Mouse (Mus musculus): ENCODE data around the gene Hip1. TPM values are rescaled to one million over a fixed set of nuclear protein-coding genes. Genes with fewer than 3 reads are reported as not detected.

Hip1 gene
- total and polyA plus RNA-seq, 2 experiments from 2014 or later: 24.9 to 126 TPM

DNA sequence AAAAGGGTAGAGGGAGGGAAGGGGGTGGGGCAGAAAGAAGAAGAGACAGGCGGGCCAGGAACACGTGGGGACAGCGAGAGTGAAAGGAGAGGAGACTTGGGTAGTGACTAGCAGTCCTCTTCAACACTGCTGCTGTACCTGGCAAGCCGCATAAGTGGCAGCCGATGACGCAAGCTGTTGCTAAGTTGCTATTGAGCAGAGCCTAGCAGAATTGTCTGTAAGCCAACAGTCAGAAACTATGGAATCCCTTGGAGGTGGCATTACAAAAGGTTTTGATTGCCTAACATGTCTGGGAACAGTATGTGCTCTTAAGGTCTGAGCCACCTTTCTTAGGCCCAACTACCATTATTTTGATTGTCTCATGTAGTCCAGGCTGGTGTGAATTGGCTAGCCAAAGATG, 176.6 kb downstream of the Hip1 start:
- Histone ChIP-seq H3K4me2 (ENCODE audit: low read depth, low read length, poor library complexity, severe bottlenecking) (no peak overlapping the region), H3K27ac (ENCODE audit: low read depth, low read length) (no peak overlapping the region), H3K36me3 (ENCODE audit: insufficient read depth, low read length) (peaks cover 10% of the 10 kb centered on the region), H3K9ac (replicated peaks; ENCODE audit: low read length, poor library complexity, severe bottlenecking) (no peak overlapping the region), H3K4me1 (ENCODE audit: insufficient read depth, low read length) (no peaks in the 10 kb centered on the region), H3K9me3 (ENCODE audit: low read length) (no peaks in the 10 kb centered on the region), H3K4me3 (ENCODE audit: low read depth, low read length) (no peak overlapping the region), H3K27me3 (ENCODE audit: insufficient read depth, low read length) (0 out of 2 replicates have a peak, but pooled peaks cover 3% of the 10 kb centered on the region)
- DNase-seq (ENCODE audit: low spot score) (no peak), ATAC-seq (ENCODE audit: low FRiP score) (no peak)
- 73% methylated on average over 6 of the region's 6 CpGs for WGBS
- TF ChIP-seq CTCF (IDR thresholded peaks at IDR 0.05): no peak

DNA sequence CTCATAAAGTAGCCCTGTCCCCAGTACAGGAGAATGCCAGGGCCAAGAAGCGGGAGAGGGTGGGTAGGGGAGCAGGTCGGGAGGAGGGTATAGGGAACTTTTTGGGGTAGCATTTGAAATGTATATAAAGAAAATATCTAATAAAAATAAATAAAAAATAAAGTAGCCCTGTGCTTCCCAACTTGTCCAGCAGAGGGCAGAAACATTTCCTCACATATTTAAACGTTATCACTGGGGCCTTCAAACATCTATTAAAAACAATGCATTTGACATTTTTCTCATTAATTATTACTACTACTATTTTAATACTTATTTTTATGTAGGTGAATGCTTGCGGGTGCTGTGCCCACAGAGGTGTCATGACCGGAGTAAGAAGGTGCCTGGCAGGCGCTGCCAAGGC, 177.1 kb downstream of the Hip1 start:
- 56% methylated on average over 6 of the region's 6 CpGs for WGBS
- no peak for ATAC-seq (ENCODE audit: low FRiP score)
- H3K9me3 ChIP-seq (ENCODE audit: low read length): no peaks in the 10 kb centered on the region
- no peak overlapping the region for H3K9ac ChIP-seq (replicated peaks; ENCODE audit: low read length, poor library complexity, severe bottlenecking)
- no peak for DNase-seq (ENCODE audit: low spot score)
- peak; percentile 70 for TF ChIP-seq CTCF (IDR thresholded peaks at IDR 0.05)
- H3K36me3 ChIP-seq (ENCODE audit: insufficient read depth, low read length): 0 out of 2 replicates have a peak, but pooled peaks cover 7% of the 10 kb centered on the region
- no peaks in the 10 kb centered on the region for H3K4me1 ChIP-seq (ENCODE audit: insufficient read depth, low read length)
- H3K4me3 ChIP-seq (ENCODE audit: low read depth, low read length): no peak overlapping the region
- H3K4me2 ChIP-seq (ENCODE audit: low read depth, low read length, poor library complexity, severe bottlenecking): no peak overlapping the region
- no peak overlapping the region for H3K27ac ChIP-seq (ENCODE audit: low read depth, low read length)
- H3K27me3 ChIP-seq (ENCODE audit: insufficient read depth, low read length): 0 out of 2 replicates have a peak, but pooled peaks cover 3% of the 10 kb centered on the region

DNA sequence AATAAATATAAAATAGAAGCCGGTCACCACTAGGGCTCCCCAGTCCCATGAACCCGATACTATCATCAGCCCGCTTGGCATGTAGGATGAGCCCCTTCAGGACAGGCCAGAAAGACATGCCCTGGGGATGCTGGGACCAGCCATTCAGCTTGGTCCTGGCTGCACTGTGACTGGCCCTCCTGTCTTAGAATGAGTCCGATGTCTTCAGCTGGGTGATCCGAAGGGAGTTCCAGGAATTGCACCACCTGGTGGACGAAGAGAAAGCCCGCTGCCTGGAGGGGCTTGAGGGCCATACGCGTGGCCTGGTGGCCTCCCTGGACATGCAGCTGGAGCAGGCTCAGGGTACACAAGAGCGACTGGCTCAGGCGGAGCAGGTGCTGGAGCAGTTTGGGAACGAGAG, 181.4 kb downstream of the Hip1 start:
- Histone ChIP-seq H3K27me3 (ENCODE audit: insufficient read depth, low read length) (0 out of 2 replicates have a peak, but pooled peaks cover 3% of the 10 kb centered on the region), H3K4me1 (ENCODE audit: insufficient read depth, low read length) (no peaks in the 10 kb centered on the region), H3K4me3 (ENCODE audit: low read depth, low read length) (no peak overlapping the region), H3K4me2 (ENCODE audit: low read depth, low read length, poor library complexity, severe bottlenecking) (no peak overlapping the region), H3K27ac (ENCODE audit: low read depth, low read length) (no peak overlapping the region), H3K36me3 (ENCODE audit: insufficient read depth, low read length) (no peaks in the 10 kb centered on the region), H3K9me3 (ENCODE audit: low read length) (no peaks in the 10 kb centered on the region), H3K9ac (replicated peaks; ENCODE audit: low read length, poor library complexity, severe bottlenecking) (no peak overlapping the region)
- 27% methylated on average over 12 of the region's 12 CpGs for WGBS
- DNase-seq (ENCODE audit: low spot score) (peak; percentile 53), ATAC-seq (ENCODE audit: low FRiP score) (no peak)
- peak; percentile 70 for TF ChIP-seq CTCF (IDR thresholded peaks at IDR 0.05)

DNA sequence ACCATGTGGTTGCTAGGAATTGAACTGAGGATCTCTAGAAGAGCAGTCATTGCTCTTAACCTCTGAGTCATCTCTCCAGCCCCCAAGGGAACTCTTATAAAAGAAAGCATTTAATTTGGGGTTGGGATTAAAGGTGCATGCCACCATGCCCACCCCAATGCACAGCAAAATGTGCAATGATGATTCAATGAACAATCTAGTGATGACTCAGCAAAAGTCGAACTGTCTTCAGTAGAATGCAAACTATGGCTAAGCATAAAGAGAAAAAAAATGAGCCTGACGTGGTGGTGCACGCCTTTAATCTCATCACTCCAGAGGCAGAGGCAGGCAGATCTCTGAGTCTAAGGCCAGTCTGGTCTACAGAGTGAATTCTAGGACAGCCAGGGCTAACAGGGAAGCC, 182.3 kb downstream of the Hip1 start:
- Histone ChIP-seq H3K27me3 (ENCODE audit: insufficient read depth, low read length) (0 out of 2 replicates have a peak, but pooled peaks cover 3% of the 10 kb centered on the region), H3K36me3 (ENCODE audit: insufficient read depth, low read length) (no peaks in the 10 kb centered on the region), H3K4me1 (ENCODE audit: insufficient read depth, low read length) (no peaks in the 10 kb centered on the region), H3K4me2 (ENCODE audit: low read depth, low read length, poor library complexity, severe bottlenecking) (no peak overlapping the region), H3K4me3 (ENCODE audit: low read depth, low read length) (no peak overlapping the region), H3K9me3 (ENCODE audit: low read length) (no peaks in the 10 kb centered on the region), H3K27ac (ENCODE audit: low read depth, low read length) (no peak overlapping the region), H3K9ac (replicated peaks; ENCODE audit: low read length, poor library complexity, severe bottlenecking) (no peak overlapping the region)
- TF ChIP-seq CTCF (IDR thresholded peaks at IDR 0.05): no peak
- DNase-seq (ENCODE audit: low spot score) (no peak), ATAC-seq (ENCODE audit: low FRiP score) (no peak)
- 90% methylated on average over 3 of the region's 3 CpGs for WGBS

DNA sequence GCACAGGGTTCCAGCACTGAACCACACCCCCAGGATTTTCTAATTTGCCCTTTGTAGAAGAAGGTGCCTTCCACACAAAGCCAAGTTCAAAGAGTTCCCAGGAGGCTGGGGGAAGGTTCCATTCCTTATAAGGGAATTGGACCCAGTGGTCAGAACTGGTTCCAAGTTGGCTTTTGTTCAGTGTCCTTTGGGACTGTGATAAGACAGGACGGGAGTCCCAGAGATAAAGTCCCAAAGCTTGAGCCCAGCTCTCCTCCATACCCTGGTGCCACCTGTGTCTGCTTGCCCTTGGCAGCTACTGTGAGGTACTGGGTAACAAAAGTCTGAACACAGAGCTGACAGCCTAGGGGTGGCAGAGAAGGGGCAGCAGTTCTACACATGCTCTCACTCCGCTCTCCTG, 185.1 kb downstream of the Hip1 start:
- Histone ChIP-seq H3K4me1 (ENCODE audit: insufficient read depth, low read length) (no peaks in the 10 kb centered on the region), H3K9me3 (ENCODE audit: low read length) (no peaks in the 10 kb centered on the region), H3K4me2 (ENCODE audit: low read depth, low read length, poor library complexity, severe bottlenecking) (no peak overlapping the region), H3K36me3 (ENCODE audit: insufficient read depth, low read length) (no peaks in the 10 kb centered on the region), H3K9ac (replicated peaks; ENCODE audit: low read length, poor library complexity, severe bottlenecking) (no peak overlapping the region), H3K27me3 (ENCODE audit: insufficient read depth, low read length) (no peaks in the 10 kb centered on the region), H3K4me3 (ENCODE audit: low read depth, low read length) (no peak overlapping the region), H3K27ac (ENCODE audit: low read depth, low read length) (no peak overlapping the region)
- ATAC-seq (ENCODE audit: low FRiP score) (no peak), DNase-seq (ENCODE audit: low spot score) (no peak)
- 91% methylated on average over 2 of the region's 2 CpGs for WGBS
- no peak for TF ChIP-seq CTCF (IDR thresholded peaks at IDR 0.05)

DNA sequence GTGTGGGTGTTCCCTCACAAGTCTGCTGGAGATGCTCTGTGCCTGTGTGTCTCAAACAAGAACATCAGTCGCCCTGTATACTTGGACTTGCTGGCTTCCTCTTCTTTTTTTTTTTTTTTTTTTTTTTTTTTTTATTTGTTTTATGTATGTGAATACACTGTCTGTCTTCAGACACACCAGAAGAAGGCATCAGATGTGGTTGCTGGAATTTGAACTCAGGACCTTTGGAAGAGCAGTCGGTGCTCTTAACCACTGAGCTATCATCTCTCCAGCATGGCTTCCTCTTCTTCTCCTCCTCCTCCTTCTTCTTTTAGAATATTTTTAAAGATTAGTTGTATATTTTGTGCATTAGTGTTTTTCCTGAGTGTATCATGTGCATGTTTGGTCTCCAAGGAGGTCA, 187.4 kb downstream of the Hip1 start:
- H3K4me2 ChIP-seq (ENCODE audit: low read depth, low read length, poor library complexity, severe bottlenecking): no peak overlapping the region
- ATAC-seq (ENCODE audit: low FRiP score) (no peak), DNase-seq (ENCODE audit: low spot score) (no peak)
- H3K9me3 ChIP-seq (ENCODE audit: low read length): no peaks in the 10 kb centered on the region
- peaks cover 9% of the 10 kb centered on the region; the same call in 1 of the 2 replicates for H3K27me3 ChIP-seq (ENCODE audit: insufficient read depth, low read length)
- TF ChIP-seq CTCF (IDR thresholded peaks at IDR 0.05): no peak
- no peak overlapping the region for H3K9ac ChIP-seq (replicated peaks; ENCODE audit: low read length, poor library complexity, severe bottlenecking)
- H3K27ac ChIP-seq (ENCODE audit: low read depth, low read length): no peak overlapping the region
- H3K4me1 ChIP-seq (ENCODE audit: insufficient read depth, low read length): no peaks in the 10 kb centered on the region
- no peak overlapping the region for H3K4me3 ChIP-seq (ENCODE audit: low read depth, low read length)
- H3K36me3 ChIP-seq (ENCODE audit: insufficient read depth, low read length): no peaks in the 10 kb centered on the region
- WGBS: 89% methylated on average over 2 of the region's 2 CpGs

Small RNA genes within 50 kb of the gene (microRNA-seq; reads per million reads assigned to microRNA genes)
- 1.7 reads per million for gene Mir7033 (ENCODE audit: borderline number of aligned reads)

Other genes with a start within 250 kb of the Hip1 start
- gene Fkbp6, start 195.1 kb downstream of the Hip1 start, total RNA-seq (2014; rRNA removed): 0.33 and 0.49 TPM in 2 replicates
- 0.12 and 0.36 TPM in 2 replicates for gene Fkbp6, start 195.1 kb downstream of the Hip1 start, polyA plus RNA-seq (2015; fragmentation: Nextera tagmentation; extraction: Ambion mirVana)
- gene Trim50, start 191.8 kb downstream of the Hip1 start, total RNA-seq (2014; rRNA removed): not detected in 2 replicates
- gene Trim50, start 191.8 kb downstream of the Hip1 start, polyA plus RNA-seq (2015; fragmentation: Nextera tagmentation; extraction: Ambion mirVana): not detected in 2 replicates
- gene Nsun5, start 175.2 kb downstream of the Hip1 start, total RNA-seq (2014; rRNA removed): 24.5 and 24.8 TPM in 2 replicates
- 16.8 and 19.0 TPM in 2 replicates for gene Nsun5, start 175.2 kb downstream of the Hip1 start, polyA plus RNA-seq (2015; fragmentation: Nextera tagmentation; extraction: Ambion mirVana)
- gene Pom121, start 150.6 kb downstream of the Hip1 start, total RNA-seq (2014; rRNA removed): 12.4 and 12.8 TPM in 2 replicates
- 6.7 and 8.5 TPM in 2 replicates for gene Pom121, start 150.6 kb downstream of the Hip1 start, polyA plus RNA-seq (2015; fragmentation: Nextera tagmentation; extraction: Ambion mirVana)
- not detected in 2 replicates for gene Ccl26, start 18.4 kb upstream of the Hip1 start, total RNA-seq (2014; rRNA removed)
- not detected in 2 replicates for gene Ccl26, start 18.4 kb upstream of the Hip1 start, polyA plus RNA-seq (2015; fragmentation: Nextera tagmentation; extraction: Ambion mirVana)
- gene Ccl24, start 27.9 kb upstream of the Hip1 start, total RNA-seq (2014; rRNA removed): 0.66 and 2.2 TPM in 2 replicates
- gene Ccl24, start 27.9 kb upstream of the Hip1 start, polyA plus RNA-seq (2015; fragmentation: Nextera tagmentation; extraction: Ambion mirVana): 1.9 and 2.4 TPM in 2 replicates
- gene Rhbdd2, start 87.5 kb upstream of the Hip1 start, total RNA-seq (2014; rRNA removed): 31.3 and 31.8 TPM in 2 replicates
- gene Rhbdd2, start 87.5 kb upstream of the Hip1 start, polyA plus RNA-seq (2015; fragmentation: Nextera tagmentation; extraction: Ambion mirVana): 136 and 143 TPM in 2 replicates
- 75.2 and 85.5 TPM in 2 replicates for gene Por, start 124.9 kb upstream of the Hip1 start, total RNA-seq (2014; rRNA removed)
- 94.1 and 96.5 TPM in 2 replicates for gene Por, start 124.9 kb upstream of the Hip1 start, polyA plus RNA-seq (2015; fragmentation: Nextera tagmentation; extraction: Ambion mirVana)
- gene Tmem120a, start 199.3 kb upstream of the Hip1 start, total RNA-seq (2014; rRNA removed): 44.9 and 67.3 TPM in 2 replicates
- 99.2 and 100 TPM in 2 replicates for gene Tmem120a, start 199.3 kb upstream of the Hip1 start, polyA plus RNA-seq (2015; fragmentation: Nextera tagmentation; extraction: Ambion mirVana)
- gene Styxl1, start 233.3 kb upstream of the Hip1 start, total RNA-seq (2014; rRNA removed): not detected in 2 replicates
- 0.33 and 0.44 TPM in 2 replicates for gene Styxl1, start 233.3 kb upstream of the Hip1 start, polyA plus RNA-seq (2015; fragmentation: Nextera tagmentation; extraction: Ambion mirVana)
- 158 and 172 TPM in 2 replicates for gene Mdh2, start 233.4 kb upstream of the Hip1 start, total RNA-seq (2014; rRNA removed)
- 656 and 707 TPM in 2 replicates for gene Mdh2, start 233.4 kb upstream of the Hip1 start, polyA plus RNA-seq (2015; fragmentation: Nextera tagmentation; extraction: Ambion mirVana)

Measured in midbrain, postnatal 0 days (tissue).